Mouse (Mus musculus) hindbrain, embryonic 11.5 days (tissue): ENCODE data around the gene Mthfr. TPM values are rescaled to one million over a fixed set of nuclear protein-coding genes. Genes with fewer than 3 reads are reported as not detected.

Source experiments
- ATAC-seq: fragments of 200-750 bp; cut with Nextera tagmentation; 2 replicates; pipeline ENCODE4 v1.8.0; 2017; ENCODE audit warnings: mild to moderate bottlenecking, moderate TSS enrichment, moderate library complexity; ENCODE audit not compliant: low FRiP score
- DNase-seq: peaks from one replicate; pipeline ENCODE4 v3.0.0-alpha.2; 2015; ENCODE audit warnings: low spot score
- H3K27ac ChIP-seq: fragments of 300-500 bp; sonication (generic); 2 replicates; pipeline ENCODE4 v1.5.1; 2014; ENCODE audit warnings: mild to moderate bottlenecking, low read depth, low read length
- H3K27me3 ChIP-seq: fragments of 300-500 bp; sonication (generic); 2 replicates; pipeline ENCODE4 v1.6.1; 2014; ENCODE audit warnings: mild to moderate bottlenecking, low read length, moderate library complexity, mixed read lengths; ENCODE audit not compliant: control insufficient read depth, insufficient read depth
- H3K36me3 ChIP-seq: fragments of 300-500 bp; sonication (generic); 2 replicates; pipeline ENCODE4 v1.6.1; 2014; ENCODE audit warnings: mild to moderate bottlenecking, low read length, moderate library complexity, mixed read lengths; ENCODE audit not compliant: control insufficient read depth, insufficient read depth
- H3K4me1 ChIP-seq: fragments of 300-500 bp; sonication (generic); replicated peaks from 2 replicates; pipeline ENCODE4 v1.6.1; 2014; ENCODE audit warnings: low read length, mixed read lengths; ENCODE audit not compliant: control insufficient read depth, insufficient read depth
- H3K4me2 ChIP-seq: fragments of 300-500 bp; sonication (generic); replicated peaks from 2 replicates; pipeline ENCODE4 v1.6.1; 2014; ENCODE audit warnings: mild to moderate bottlenecking, low read depth, low read length
- H3K4me3 ChIP-seq: fragments of 300-500 bp; sonication (generic); 2 replicates; pipeline ENCODE4 v1.5.1; 2014; ENCODE audit warnings: low read depth, low read length
- H3K9ac ChIP-seq: fragments of 300-500 bp; sonication (generic); 2 replicates; pipeline ENCODE4 v1.6.1; 2014; ENCODE audit warnings: low read depth, low read length
- H3K9me3 ChIP-seq: fragments of 300-500 bp; sonication (generic); 2 replicates; pipeline ENCODE4 v1.6.1; 2016; ENCODE audit warnings: low read length; ENCODE audit not compliant: control insufficient read depth
- WGBS: fragments of 180-500 bp; shearing (Covaris S2); extraction: QIAGEN DNeasy Blood & Tissue Kit; methylation state at CpG from one replicate; pipeline ENCODE4 v1.1.7; 2014; 5-methylcytosine and 5-hydroxymethylcytosine counted together
- polyA plus RNA-seq: library from polyadenylated mRNA; unstranded; fragments of >200 nt; fragmentation: Nextera tagmentation; extraction: Ambion mirVana; gene quantifications from 2 replicates; pipeline ENCODE4 v1.2.1, GENCODE M21; 2014

Gene Mthfr
- 18.0 and 19.6 TPM in 2 replicates for polyA plus RNA-seq

DNA sequence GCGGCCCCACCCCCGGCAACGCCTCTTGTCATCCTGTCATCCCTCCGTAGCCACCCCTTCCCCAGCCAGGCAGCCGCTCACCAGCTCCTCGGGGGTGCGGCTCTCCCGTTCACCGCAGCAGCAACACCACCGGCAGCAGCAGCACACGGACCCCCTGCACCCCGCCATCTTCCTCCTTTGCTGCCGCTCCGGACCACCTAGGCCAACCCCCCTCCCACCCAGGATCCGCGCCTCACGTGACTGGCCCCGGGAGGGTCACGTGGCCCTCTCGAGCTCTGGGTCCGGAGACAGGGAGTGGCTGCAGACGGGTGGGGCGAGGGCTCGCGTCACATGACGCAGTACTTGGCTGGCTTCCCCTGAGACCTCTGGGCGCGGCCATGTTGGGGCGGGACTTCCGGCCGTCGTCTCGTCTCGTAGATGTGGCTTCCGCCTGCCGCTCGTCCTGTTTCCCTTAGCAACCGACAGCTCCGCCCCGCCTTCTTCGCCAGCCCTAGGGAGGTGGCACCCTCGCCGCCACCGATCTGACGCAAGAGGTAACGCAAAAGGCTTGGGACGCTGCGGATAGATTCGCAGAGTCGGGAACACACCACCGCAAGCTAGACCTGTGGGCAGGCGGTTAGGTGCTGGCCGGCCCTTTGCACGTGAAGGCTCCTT is at the start of gene Mthfr, which contains the start of gene Clcn6:
Gene Mthfr (plus strand): TSS at position 478 of the 654 bp plus-strand sequence.
Gene Clcn6 (minus strand): TSS at position 222 of the 654 bp plus-strand sequence.
- Histone ChIP-seq H3K27me3 (no peaks in the 10 kb centered on the region), H3K4me3 (peak within 1 kb of the TSS; percentile 93), H3K9me3 (no peaks in the 10 kb centered on the region), H3K36me3 (peaks cover 6% of the 10 kb centered on the region; the same call in 1 of the 2 replicates), H3K9ac (peak within 1 kb of the TSS; percentile 84), H3K4me2 (peak within 1 kb of the TSS; percentile 59), H3K4me1 (peaks cover 19% of the 10 kb centered on the region), H3K27ac (peak within 1 kb of the TSS; percentile 80)
- peak; percentile 95 for ATAC-seq
- peak; percentile 99 for DNase-seq
- WGBS = under 1% methylated on average over 47 of the region's 54 CpGs

GRCm38 (mm10) chr4:147993571-147994095 is 45.2 kb upstream of the Mthfr start:
- Histone ChIP-seq H3K4me2 (no peak overlapping the region), H3K36me3 (no peaks in the 10 kb centered on the region), H3K9ac (no peak overlapping the region), H3K27me3 (no peaks in the 10 kb centered on the region), H3K27ac (no peak overlapping the region), H3K4me3 (no peak overlapping the region), H3K4me1 (no peaks in the 10 kb centered on the region), H3K9me3 (no peaks in the 10 kb centered on the region)
- no peak for DNase-seq
- no peak for ATAC-seq
- WGBS = 71% methylated on average over 7 of the region's 7 CpGs

GRCm38 (mm10) chr4:147995311-147995710 is 43.6 kb upstream of the Mthfr start:
- 80% methylated on average over 3 of the region's 3 CpGs for WGBS
- no peaks in the 10 kb centered on the region for H3K27me3 ChIP-seq
- H3K4me3 ChIP-seq = no peak overlapping the region
- H3K9me3 ChIP-seq = no peaks in the 10 kb centered on the region
- H3K9ac ChIP-seq = no peak overlapping the region
- H3K4me2 ChIP-seq = no peak overlapping the region
- no peak for ATAC-seq
- H3K36me3 ChIP-seq = no peaks in the 10 kb centered on the region
- DNase-seq = no peak
- no peak overlapping the region for H3K27ac ChIP-seq
- no peaks in the 10 kb centered on the region for H3K4me1 ChIP-seq

- Histone ChIP-seq H3K4me2 (no peak within 1 kb of the TSS), H3K27ac (peak within 1 kb of the TSS; percentile 48), H3K27me3 (no peaks in the 10 kb centered on the region), H3K9me3 (no peaks in the 10 kb centered on the region), H3K4me3 (no peak within 1 kb of the TSS), H3K4me1 (no peaks in the 10 kb centered on the region), H3K36me3 (peaks cover 6% of the 10 kb centered on the region), H3K9ac (no peak within 1 kb of the TSS)
- 50% methylated on average over 12 of the region's 12 CpGs for WGBS
- DNase-seq (no peak), ATAC-seq (0 out of 2 replicates have a peak, but pooled peaks have one; percentile 31)
Measured at GRCm38 (mm10) chr4:148000202-148000772, 38.6 kb upstream of the Mthfr start, which contains the start of gene Nppa. Gene Nppa (plus strand): TSS chr4:148000722.

DNA sequence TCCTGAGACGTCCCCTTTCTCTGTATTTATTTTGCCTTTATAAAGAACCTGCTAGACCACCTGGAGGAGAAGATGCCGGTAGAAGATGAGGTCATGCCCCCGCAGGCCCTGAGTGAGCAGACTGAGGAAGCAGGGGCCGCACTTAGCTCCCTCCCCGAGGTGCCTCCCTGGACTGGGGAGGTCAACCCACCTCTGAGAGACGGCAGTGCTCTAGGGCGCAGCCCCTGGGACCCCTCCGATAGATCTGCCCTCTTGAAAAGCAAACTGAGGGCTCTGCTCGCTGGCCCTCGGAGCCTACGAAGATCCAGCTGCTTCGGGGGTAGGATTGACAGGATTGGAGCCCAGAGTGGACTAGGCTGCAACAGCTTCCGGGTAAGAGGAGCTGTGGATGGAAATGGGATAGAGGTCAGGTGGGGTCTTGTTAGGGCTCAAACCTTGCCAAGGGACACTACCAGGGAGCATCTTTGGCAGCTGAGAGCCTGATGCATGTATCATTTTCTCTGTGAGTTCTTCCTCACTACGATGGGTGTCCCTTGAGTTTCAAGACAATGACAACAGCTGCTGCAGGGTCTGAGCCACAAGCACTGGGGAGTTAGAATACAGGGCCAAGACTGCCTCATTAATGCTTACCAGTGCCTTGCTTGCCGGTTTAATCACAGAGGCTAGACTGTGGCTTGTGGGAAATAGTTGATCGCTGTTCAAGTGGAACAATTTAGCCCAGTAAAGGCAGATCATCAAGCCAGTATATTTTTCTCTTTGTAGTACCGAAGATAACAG is 37.7 kb upstream of the Mthfr start:
- no peaks in the 10 kb centered on the region for H3K4me1 ChIP-seq
- ATAC-seq (no peak), DNase-seq (no peak)
- peaks cover 6% of the 10 kb centered on the region for H3K36me3 ChIP-seq
- 78% methylated on average over 17 of the region's 17 CpGs for WGBS
- H3K4me3 ChIP-seq = no peak overlapping the region
- H3K27ac ChIP-seq = peak overlapping the region; percentile 48; the same call in 1 of the 2 replicates
- no peak overlapping the region for H3K4me2 ChIP-seq
- H3K9me3 ChIP-seq = no peaks in the 10 kb centered on the region
- H3K9ac ChIP-seq = no peak overlapping the region
- H3K27me3 ChIP-seq = no peaks in the 10 kb centered on the region

DNA sequence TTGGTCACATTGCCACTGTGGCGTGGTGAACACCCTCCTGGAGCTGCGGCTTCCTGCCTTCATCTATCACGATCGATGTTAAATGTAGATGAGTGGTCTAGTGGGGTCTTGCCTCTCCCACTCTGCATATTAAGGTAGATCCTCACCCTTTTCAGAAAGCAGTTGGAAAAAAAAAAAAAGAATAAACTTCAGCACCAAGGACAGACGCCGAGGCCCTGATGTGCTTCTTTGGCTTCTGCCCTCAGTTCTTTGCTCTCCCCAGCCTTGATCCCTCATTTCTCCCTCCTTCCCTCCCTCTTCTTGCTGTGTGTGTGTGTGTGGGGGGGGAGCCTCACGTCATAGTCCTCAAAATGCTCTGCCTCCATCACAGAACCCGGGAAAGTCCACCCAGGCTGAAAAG is 37.0 kb upstream of the Mthfr start:
- Histone ChIP-seq H3K4me2 (no peak overlapping the region), H3K9me3 (no peaks in the 10 kb centered on the region), H3K9ac (no peak overlapping the region), H3K36me3 (peaks cover 7% of the 10 kb centered on the region), H3K4me1 (no peaks in the 10 kb centered on the region), H3K4me3 (no peak overlapping the region), H3K27ac (peak overlapping the region; percentile 30; the same call in 1 of the 2 replicates), H3K27me3 (no peaks in the 10 kb centered on the region)
- WGBS = 43% methylated on average over 8 of the region's 8 CpGs
- ATAC-seq = no peak
- no peak for DNase-seq

DNA sequence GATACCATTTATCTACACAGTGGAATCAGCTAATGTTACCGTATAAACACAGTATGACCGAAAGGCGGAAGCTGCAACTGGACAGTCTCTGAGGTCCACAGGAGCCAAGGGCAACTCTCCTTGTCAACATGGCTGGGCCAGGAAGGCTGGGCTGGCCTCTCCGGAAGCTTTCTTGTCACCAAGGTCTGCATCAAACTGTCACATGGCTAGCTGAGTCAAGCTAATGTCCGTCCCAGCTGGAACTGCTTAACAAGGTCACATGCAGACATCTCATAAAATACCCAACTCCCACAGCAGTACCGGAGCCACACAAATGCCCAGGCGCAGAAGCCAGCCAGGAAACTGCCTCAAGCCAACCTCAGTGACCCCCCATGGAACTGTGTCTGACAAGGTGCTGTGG is 34.5 kb upstream of the Mthfr start:
- Histone ChIP-seq H3K4me3 (no peak overlapping the region), H3K36me3 (peaks cover 11% of the 10 kb centered on the region), H3K27ac (no peak overlapping the region), H3K9me3 (no peaks in the 10 kb centered on the region), H3K9ac (no peak overlapping the region), H3K4me1 (no peaks in the 10 kb centered on the region), H3K27me3 (no peaks in the 10 kb centered on the region), H3K4me2 (no peak overlapping the region)
- WGBS = 94% methylated on average over 7 of the region's 7 CpGs
- DNase-seq (no peak), ATAC-seq (no peak)

DNA sequence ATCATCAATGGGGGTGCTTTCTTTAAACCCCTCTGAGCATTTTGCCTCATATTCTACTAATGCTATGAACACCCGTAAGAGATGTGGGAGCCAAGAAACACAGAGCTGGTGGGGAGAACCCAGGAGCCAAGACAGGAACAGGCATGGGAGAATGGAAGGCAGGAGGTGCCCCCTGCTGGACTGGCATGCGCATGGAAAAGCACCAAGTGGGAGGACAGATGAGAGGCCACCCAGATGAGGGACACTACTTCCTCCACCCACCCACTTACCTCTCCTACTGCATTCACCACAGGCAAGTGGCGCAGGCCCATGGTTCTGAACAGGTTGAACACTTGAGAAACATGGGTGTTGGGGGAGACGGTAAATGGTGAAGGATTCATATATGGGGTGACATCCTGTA is 30.5 kb upstream of the Mthfr start:
- ATAC-seq (peak; percentile 49; the same call in 1 of the 2 replicates), DNase-seq (peak; percentile 31)
- H3K36me3 ChIP-seq = peaks cover 40% of the 10 kb centered on the region

More for the DNA sequence above, 30.5 kb upstream of the Mthfr start:
- 77% methylated on average over 4 of the region's 4 CpGs for WGBS
- no peaks in the 10 kb centered on the region for H3K4me1 ChIP-seq
- H3K4me2 ChIP-seq = no peak overlapping the region
- H3K27ac ChIP-seq = no peak overlapping the region
- no peak overlapping the region for H3K4me3 ChIP-seq
- H3K9ac ChIP-seq = no peak overlapping the region
- no peaks in the 10 kb centered on the region for H3K9me3 ChIP-seq
- no peaks in the 10 kb centered on the region for H3K27me3 ChIP-seq
